Mouse (Mus musculus): ENCODE data around the gene Eef1akmt3.

- TF ChIP-seq CTCF (IDR thresholded peaks at IDR 0.05; ENCODE audit: low read depth) (no peak), EP300 (IDR thresholded peaks at IDR 0.05; ENCODE audit: low read depth) (no peak)
These were observed 24.7 kb upstream of the Eef1akmt3 start for GRCm38 (mm10) chr10:127065981-127066380.

Data from liver, embryonic 14.5 days (tissue).